Mouse (Mus musculus): ENCODE data around the gene Fancf. TPM values are rescaled to one million over a fixed set of nuclear protein-coding genes. Genes with fewer than 3 reads are reported as not detected.

Gene Fancf
- 4.8 TPM for polyA plus RNA-seq (2014; fragmentation: Illumina TruSeq; extraction: RNeasy Lipid Tissue Mini Kit (QIAGEN cat#74804); ENCODE audit: low read depth, low replicate concordance)

DNA sequence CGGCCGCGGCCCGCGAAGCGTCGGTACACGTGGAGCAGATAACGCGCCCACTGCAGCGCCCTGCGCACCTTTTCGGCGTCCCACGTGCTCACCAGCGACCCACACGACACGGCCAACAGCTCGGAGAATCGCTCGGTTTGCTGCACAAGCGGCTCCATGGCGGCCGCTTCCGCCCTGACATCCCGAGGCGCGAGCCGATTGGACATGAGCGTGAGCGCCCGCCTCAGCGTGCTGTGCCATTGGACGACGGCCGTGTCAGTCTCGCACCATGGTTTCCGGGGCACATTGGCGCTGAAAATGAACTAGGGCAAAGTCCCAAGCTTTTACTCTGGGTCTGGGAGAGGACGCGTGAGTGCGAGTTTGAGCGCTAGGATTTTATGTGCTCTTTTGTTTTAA is at the start of gene Fancf:
Fancf (minus strand) TSS at position 171 of the 396 bp plus-strand sequence.

DNA sequence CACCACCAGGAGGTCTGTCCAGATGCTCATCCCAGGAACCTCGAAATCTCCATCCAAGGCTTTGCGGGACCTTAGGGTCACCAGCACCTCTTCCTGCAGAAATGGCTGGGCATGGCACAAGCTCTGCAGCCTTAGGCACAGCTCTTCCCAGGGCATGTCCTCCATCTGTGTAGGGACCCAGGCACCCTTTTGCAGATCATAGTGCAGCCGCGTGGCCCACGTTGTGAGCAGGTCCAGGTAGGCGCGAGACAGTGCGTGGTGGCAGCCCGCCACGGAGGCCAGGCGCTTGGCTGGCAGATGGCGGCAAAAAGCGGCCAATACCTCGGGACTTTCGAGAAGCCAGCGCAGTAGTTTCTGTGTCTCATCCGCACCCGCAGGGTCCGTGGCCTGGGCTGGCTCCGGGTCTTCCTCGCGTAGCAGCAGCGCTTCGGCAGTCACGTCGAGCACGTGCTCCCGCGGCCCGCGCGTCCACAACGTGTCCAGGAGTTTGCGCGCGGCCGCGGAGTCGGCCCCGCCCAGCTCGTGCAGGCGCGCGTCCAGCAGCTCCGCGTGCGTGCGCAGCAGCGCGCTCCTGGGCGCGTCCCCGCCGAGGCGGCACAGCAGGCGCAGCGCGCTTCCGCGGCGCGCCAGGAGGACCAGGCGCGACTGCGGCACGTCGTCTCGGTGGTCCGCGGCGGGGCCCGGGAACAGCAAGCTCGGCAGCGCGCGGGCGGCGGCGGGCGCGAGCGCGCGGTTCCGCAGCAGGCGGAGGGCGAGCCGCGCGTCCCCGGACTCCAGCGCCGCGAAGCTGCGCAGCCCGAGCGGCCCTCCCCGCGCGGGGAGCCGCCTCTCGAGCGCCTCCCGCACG is 594 bp downstream of the Fancf start, which contains the start of gene Gas2:
Gas2 (plus strand) TSS at position 766 of the 847 bp plus-strand sequence.

Other genes with a start within 250 kb of the Fancf start
- not detected for gene Slc17a6, start 240.3 kb downstream of the Fancf start, polyA plus RNA-seq (2014; fragmentation: Illumina TruSeq; extraction: RNeasy Lipid Tissue Mini Kit (QIAGEN cat#74804); ENCODE audit: low read depth, low replicate concordance)
- 605 TPM for gene Gas2, start 252 bp downstream of the Fancf start, polyA plus RNA-seq (2014; fragmentation: Illumina TruSeq; extraction: RNeasy Lipid Tissue Mini Kit (QIAGEN cat#74804); ENCODE audit: low read depth, low replicate concordance)
- 54.8 TPM for gene Svip, start 143.8 kb upstream of the Fancf start, polyA plus RNA-seq (2014; fragmentation: Illumina TruSeq; extraction: RNeasy Lipid Tissue Mini Kit (QIAGEN cat#74804); ENCODE audit: low read depth, low replicate concordance)
- gene 1700015G11Rik, start 153.5 kb upstream of the Fancf start, polyA plus RNA-seq (2014; fragmentation: Illumina TruSeq; extraction: RNeasy Lipid Tissue Mini Kit (QIAGEN cat#74804); ENCODE audit: low read depth, low replicate concordance), result not detected

All from kidney, adult 10 weeks (tissue).